Mouse (Mus musculus) erythroblast, adult 5-6 weeks (primary cell): Measurements from ENCODE around the gene Sppl2b. TPM values are rescaled to one million over a fixed set of nuclear protein-coding genes. Genes with fewer than 3 reads are reported as not detected.
"Not testable (repeated sequence)": the region's sequence is repeated elsewhere in the genome, so short reads cannot be mapped to it uniquely, and the experiment has no call there.

Experiments used
- ATAC-seq: replicated peaks from 2 replicates; pipeline ENCODE4 v1.8.0; 2016; ENCODE audit warnings: moderate number of reproducible peaks, mild to moderate bottlenecking, moderate TSS enrichment, inconsistent platforms; ENCODE audit not compliant: poor library complexity, low FRiP score, severe bottlenecking
- total RNA-seq, 2 experiments: library from RNA; stranded (forward) in 1 of 2; stranded (reverse) in 1 of 2; fragments of 150-400 nt in 1 of 2; fragments of 200-764, 138-1000 nt in 1 of 2; gene quantifications; 2 replicates each; pipeline versions ENCODE4 v1.2.3 to v1.2.4; 2015 to 2017; ENCODE audit warnings: low replicate concordance in 2 of 2

The Sppl2b gene
- 225 and 274 TPM in 2 replicates for total RNA-seq (2015; ENCODE audit: low replicate concordance)
- 343 and 430 TPM in 2 replicates for total RNA-seq (2017; ENCODE audit: low replicate concordance)

DNA sequence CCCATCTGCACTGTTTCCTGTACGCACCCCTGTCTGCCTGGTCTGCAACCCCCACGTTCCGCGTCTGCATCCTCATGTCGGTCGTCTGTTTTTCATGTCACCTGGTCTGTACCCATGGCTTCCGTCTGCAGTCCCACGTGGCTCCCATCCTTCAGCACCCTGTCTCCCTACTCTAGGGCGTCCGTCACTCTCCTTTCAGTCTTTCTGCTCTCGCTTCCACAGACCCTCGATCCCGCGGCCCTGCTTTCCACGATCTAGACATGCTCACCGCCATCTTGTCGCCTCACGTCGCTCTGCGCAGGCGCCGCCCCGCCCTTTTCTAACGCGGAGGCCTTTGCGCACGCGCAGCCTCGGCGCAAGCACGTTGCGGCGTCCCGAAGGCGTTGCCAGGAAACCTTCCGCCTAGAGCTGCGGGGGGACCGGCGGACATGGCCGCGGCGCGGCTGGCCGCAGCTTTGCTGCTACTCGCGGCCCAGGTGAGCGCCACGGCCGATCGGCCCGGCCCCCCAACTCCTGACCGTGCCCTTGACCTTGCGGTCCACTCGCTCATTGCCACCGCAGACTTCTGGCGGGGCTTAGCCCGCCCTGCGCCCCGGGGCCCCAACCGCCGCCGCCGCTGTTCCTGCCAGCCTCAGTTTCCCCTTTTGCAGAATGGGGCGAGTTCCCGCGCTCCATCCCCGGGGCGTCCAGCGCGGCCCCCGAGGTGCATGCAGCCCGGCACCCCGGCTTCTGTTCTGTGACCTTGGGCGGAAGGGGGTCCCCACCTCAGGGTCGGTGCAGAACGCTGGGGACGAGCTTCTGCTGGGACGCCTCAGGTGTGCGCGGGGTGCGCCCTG lies at the start of gene Sppl2b, which contains the start of gene Lsm7:
Gene Sppl2b, plus strand, starts transcription at position 363 of the 836 bp plus-strand sequence.
Gene Lsm7, minus strand, starts transcription at position 297 of the 836 bp plus-strand sequence.
- ATAC-seq: peak; percentile 33

GRCm38 (mm10) chr10:80805322-80805721 lies 49.8 kb upstream of the Sppl2b start:
- ATAC-seq: no peak

DNA sequence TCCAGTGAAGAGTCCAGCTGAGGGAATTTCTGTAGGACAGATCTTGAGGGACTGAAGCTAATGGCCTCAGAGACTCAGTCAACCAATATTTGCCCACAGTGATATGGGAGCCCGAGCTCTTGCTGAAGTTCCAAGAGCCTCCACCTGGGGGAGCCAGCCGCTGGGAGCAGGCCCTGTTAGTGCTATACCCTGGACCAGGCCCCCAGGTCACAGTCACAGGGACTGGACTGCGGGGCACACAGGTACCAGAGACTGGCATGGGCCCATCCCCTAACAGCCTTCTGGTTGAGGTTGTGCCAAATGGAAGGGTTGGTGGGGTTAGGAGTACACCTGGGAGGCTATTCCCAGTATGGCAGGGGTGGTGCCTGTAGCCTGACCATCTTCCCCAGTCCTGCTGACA lies 49.1 kb upstream of the Sppl2b start:
- peak; percentile 68 for ATAC-seq

- no peak for ATAC-seq
Observed at GRCm38 (mm10) chr10:80806341-80807056, 48.6 kb upstream of the Sppl2b start.

DNA sequence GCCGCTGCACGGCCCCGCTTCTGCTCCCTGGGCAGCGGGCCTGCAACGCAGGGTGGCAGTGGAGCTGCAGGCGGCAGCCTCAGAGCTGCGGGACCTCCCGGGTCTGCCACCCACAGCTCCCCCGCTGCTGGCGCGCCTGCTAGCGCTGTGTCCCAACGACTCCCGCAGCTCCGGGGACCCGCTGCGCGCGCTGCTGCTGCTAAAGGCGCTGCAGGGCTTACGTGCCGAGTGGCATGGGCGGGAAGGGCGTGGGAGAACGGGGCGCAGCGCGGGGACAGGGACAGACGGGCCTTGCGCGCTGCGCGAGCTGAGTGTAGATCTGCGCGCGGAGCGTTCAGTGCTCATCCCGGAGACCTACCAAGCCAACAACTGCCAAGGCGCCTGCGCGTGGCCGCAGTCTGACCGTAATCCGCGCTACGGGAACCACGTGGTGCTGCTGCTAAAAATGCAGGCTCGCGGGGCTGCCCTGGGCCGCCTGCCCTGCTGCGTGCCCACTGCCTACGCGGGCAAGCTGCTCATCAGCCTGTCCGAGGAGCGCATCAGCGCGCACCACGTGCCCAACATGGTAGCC lies 47.9 kb upstream of the Sppl2b start:
- ATAC-seq: no peak

DNA sequence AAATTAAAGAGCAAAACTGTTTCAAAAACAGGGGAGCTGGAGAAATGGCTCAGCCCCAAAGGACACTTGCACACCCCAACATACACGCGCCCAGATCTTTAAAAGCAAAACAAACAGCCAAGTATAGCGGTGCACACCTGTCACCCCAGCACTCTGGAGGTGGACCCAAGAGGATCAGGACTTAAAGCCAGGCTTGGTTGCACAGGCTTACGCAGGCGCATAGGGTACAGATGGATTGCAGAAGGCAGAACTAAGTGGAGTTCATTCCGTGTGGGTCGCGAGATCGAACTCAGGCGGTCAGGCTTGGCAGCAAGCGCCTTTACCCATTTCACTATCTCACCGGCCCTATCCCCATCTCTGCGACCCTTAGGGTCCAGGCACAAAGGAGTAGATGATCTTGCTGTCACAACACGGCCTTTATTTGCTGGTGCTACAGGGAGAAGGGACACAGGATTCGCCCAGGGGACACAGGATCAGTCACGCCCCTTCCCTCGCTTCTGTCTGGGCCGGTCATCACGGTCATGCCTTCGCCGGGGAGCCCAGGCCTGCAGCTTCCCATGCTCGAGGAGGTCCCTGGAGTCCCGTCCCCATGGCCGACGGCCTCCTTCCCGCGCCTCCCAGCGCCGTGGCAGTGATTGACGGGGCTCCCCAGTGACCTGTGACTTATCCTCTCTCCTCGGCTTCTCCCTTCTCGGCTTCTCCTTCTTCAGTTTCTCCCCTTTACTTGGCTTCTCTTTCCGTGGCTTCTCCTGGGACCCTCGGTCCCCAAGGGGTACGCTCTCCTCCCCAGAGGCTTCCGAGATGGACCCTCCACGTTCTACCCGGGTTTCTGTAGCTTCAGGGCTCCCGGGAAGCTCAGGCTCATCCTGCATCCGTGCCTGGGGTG lies 46.7 kb upstream of the Sppl2b start:
- no peak for ATAC-seq

- ATAC-seq: no peak
Observed at GRCm38 (mm10) chr10:80808985-80809632, 46.0 kb upstream of the Sppl2b start.

DNA sequence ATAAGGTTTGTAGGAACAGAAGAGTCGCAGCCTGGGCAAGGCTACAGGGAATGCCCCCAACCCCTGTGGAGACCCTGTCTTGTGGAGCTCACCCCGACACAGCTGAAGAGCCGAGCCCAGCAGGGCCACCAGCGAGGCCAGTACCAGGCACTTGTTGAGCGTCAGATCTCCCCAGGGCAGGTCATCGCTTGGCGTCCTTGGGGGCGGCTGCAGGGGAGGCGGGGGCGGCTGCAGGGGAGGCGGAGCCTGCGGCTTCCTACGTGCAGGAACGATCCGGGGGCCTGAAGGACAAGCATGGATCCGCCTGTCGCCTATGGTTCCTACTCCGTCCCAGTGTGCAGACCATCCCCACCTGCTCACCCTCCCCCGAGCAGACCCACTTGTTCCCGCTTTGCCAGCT lies 45.0 kb upstream of the Sppl2b start:
- no peak for ATAC-seq

- ATAC-seq: no peak
Observed at GRCm38 (mm10) chr10:80812391-80813041, 42.6 kb upstream of the Sppl2b start.

DNA sequence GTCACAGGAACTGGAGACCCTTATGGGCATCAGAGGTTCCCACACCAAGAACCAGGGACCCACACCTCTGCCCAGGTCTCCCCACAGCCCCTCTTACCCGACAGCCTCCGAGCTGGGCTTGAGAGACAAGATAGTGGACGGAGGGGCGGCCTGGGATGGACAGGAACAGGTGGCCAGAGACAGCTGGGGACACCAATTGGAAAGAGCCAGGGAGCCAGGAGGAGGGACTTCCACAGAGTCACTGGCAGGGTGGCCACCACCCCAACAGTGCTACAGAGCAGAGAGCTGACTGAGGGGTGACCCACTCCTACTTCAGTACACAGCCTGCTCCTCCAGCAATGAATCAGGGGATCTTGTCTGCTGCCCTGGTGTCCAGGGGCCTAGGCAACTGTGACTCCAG lies 41.7 kb upstream of the Sppl2b start, which contains the start of gene Jsrp1:
Gene Jsrp1, minus strand, starts transcription at position 133 of the 400 bp plus-strand sequence.
- ATAC-seq: 0 out of 2 replicates have a peak, but pooled peaks have one; percentile 9

DNA sequence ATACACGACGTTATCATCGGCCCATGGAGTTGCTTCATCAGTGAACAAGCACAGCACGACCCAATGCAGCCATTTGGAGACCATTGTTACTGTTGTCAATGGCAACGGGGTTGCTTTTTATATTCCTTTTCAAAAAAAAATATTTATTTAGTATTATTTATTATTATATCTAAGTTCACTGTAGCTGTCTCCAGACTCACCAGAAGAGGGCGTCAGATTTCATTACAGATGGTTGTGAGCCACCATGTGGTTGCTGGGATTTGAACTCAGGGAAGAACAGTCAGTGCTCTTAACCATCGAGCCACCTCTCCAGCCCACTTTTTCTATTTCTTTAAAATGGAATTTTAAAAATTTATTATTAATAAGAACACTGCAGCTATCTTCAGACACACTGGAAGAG lies 40.3 kb upstream of the Sppl2b start:
- ATAC-seq: no peak

GRCm38 (mm10) chr10:80816303-80816702 lies 38.8 kb upstream of the Sppl2b start:
- ATAC-seq: not testable (repeated sequence)

GRCm38 (mm10) chr10:80817164-80817563 lies 37.9 kb upstream of the Sppl2b start:
- ATAC-seq: no peak

DNA sequence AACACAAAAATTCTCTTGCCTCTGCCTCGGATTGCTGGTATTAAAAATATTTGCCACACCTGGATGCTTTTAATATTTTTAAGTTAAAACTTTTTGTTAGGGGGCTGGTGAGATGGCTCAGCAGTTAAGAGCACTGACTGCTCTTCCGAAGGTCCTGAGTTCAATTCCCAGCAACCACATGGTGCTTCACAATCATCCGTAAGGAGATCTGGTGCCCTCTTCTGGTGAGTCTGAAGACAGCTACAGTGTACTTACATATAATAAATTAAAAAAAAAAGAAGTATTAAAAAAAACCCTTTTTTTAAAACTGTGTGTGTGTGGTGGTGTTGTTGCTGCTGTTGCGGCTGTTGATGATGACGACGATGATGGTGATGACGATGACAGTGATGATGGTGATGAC lies 37.1 kb upstream of the Sppl2b start:
- not testable (repeated sequence) for ATAC-seq

DNA sequence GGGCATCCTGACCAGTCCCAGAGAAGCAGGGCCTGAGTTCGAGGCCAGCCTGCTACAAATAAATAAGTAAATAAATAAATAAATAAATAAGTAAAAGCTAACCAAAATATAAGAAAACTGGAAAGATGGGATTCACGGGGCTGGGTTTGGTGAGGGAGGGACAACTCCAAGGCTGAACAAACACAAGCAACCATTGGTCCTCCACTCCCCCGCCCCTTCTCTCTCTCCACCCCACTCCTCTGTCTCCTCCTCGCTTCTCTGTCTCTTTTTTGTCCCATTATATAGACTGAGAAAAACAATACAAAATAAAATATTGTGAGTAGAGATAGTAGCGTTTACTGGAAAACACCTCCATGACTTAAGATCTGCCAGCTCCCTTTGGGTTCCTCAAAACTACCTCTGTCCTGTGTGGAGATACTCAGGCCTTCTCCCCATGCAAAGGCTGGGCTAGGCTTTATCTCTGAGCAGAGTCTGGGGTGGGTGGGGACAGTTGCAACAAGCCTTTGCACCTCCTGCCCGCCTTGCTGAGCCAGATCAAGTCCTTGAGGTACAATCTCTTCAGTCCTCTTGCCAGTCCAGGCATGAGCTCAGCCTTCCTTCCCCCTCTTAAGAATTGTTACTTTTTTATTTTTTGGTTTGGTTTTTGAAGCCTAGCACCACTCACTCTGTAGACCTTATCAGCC lies 36.3 kb upstream of the Sppl2b start:
- peak; percentile 96 for ATAC-seq

DNA sequence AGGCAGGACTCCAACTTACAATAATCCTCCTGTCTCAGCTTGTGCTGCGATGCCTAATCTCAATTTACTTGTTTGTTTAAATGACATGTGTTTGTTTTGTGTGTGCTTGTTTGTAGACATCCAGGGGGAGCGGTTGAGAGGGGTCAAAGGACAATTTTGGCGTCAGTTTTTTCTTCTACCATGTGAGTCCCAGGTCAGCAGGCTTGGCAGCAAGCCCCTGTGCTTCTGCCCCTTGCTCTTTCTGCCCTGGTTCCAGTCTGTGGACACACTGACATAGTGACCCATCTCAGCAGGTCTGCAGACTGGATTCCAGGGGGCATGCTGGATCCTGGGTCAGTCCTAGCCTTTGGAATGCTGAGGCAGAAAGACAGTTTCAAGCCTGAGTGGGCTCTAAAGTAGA lies 35.7 kb upstream of the Sppl2b start:
- ATAC-seq: no peak

GRCm38 (mm10) chr10:80821991-80822390 lies 33.1 kb upstream of the Sppl2b start:
- ATAC-seq: no peak

DNA sequence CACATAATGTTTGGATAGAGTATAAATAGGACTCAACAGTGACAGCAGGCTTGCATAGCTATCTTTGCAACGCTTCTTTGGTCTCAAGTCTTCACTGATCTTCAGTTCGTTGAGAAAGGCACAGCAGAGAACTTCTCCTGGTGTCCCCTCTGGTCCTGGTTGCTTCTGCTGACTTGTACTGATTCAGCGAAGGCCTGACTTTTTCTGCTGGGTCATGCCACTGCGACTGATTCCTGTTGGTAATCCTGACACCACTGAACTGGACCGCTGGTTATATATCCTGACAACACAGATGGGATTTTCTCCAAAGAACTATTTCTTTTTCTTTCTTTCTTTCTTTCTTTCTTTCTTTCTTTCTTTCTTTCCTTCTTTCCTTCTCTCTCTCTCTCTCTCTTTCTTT lies 32.5 kb upstream of the Sppl2b start:
- no peak for ATAC-seq
